Mouse (Mus musculus): ENCODE measurements around the gene Snrnp25. TPM values are rescaled to one million over a fixed set of nuclear protein-coding genes. Genes with fewer than 3 reads are reported as not detected.

The Snrnp25 gene
- polyA plus RNA-seq, 1 experiment from 2014 or later, result 49.5 TPM

DNA sequence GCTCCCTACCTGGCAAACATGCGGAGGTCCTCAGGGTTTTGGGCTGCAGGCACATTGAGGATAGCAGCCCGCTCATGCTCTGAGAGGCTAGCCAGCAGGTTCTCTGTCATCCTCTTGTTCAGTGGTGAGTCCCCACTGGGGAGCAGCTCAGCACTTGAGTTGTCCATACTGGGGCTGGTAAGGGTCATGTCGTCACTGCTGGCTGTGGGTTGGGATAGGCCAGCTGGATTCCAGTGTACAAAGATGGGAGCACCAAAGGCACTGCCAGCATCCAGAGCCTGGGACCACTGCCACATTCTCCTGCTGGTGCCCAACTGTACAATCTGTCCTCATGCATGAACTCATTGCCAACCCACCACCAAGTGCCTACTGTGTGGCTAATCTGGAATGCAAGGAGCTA is 28.7 kb downstream of the Snrnp25 start:
- H3K9ac ChIP-seq (ENCODE audit: low read length), result no peak overlapping the region
- ATAC-seq (ENCODE audit: insufficient number of reproducible peaks, insufficient read depth, low FRiP score, low read depth), result no peak
- H3K9me3 ChIP-seq (ENCODE audit: control insufficient read depth, low read length), result no peaks in the 10 kb centered on the region
- H3K4me3 ChIP-seq (ENCODE audit: control insufficient read depth in 1 of 2, insufficient read depth in 1 of 2, low read depth in 1 of 2, low read length in 2 of 2), result no peak overlapping the region
- 85% methylated on average over 3 of the region's 3 CpGs for WGBS
- peaks cover 5 to 17% of the 10 kb centered on the region in 2 experiments; a peak in 3 of 4 replicates for H3K4me1 ChIP-seq (ENCODE audit: control insufficient read depth in 2 of 2, insufficient read depth in 2 of 2, low read length in 2 of 2)
- peaks cover 76% of the 10 kb centered on the region for H3K36me3 ChIP-seq (ENCODE audit: control insufficient read depth, insufficient read depth, low read length)
- H3K27ac ChIP-seq (replicated peaks in 1 of 2; ENCODE audit: control insufficient read depth in 1 of 2, insufficient read depth in 1 of 2, low read depth in 2 of 2, low read length in 2 of 2), result no peak overlapping the region
- no peak overlapping the region for H3K4me2 ChIP-seq (ENCODE audit: low read length)
- no peaks in the 10 kb centered on the region for H3K27me3 ChIP-seq (ENCODE audit: control insufficient read depth, insufficient read depth, low read length)

DNA sequence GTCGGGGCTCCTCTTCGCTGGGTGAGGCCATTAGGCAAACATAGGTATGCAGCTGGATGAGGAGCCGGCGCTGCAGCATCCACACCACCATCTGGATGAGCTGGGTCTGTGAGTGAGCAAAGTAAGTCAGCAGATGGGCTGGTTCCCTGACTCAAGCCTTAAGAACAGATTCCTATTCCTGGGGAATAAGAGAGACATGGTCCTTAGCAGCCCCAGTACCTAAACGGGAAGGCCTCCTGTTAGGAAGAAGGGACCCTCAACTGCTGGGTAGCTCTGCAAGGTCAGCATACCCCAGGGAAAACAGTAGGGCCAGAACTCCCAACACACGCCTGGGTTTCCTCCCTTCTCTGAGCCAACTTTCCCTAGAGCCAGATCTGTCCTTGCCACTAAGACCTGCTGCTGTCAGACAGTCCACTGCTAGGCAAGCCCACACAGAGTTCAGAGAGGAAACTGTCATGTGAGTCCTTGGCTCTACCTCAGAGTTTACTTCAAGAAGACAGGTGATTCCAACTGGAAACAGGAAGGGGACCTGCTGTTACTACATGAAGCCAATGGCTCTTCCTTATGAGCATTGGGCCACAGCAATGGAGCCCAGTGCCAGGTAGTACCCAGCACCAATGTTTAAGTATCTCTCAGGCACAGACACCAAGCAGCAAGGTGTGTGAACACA is 29.7 kb downstream of the Snrnp25 start:
- no peaks in the 10 kb centered on the region for H3K9me3 ChIP-seq (ENCODE audit: control insufficient read depth, low read length)
- H3K4me3 ChIP-seq (ENCODE audit: control insufficient read depth in 1 of 2, insufficient read depth in 1 of 2, low read depth in 1 of 2, low read length in 2 of 2), result no peak overlapping the region
- no peak overlapping the region for H3K9ac ChIP-seq (ENCODE audit: low read length)
- H3K27ac ChIP-seq (replicated peaks in 1 of 2; ENCODE audit: control insufficient read depth in 1 of 2, insufficient read depth in 1 of 2, low read depth in 2 of 2, low read length in 2 of 2), result no peak overlapping the region
- no peaks in the 10 kb centered on the region for H3K27me3 ChIP-seq (ENCODE audit: control insufficient read depth, insufficient read depth, low read length)
- no peak overlapping the region for H3K4me2 ChIP-seq (ENCODE audit: low read length)
- no peak for ATAC-seq (ENCODE audit: insufficient number of reproducible peaks, insufficient read depth, low FRiP score, low read depth)
- H3K4me1 ChIP-seq (ENCODE audit: control insufficient read depth in 2 of 2, insufficient read depth in 2 of 2, low read length in 2 of 2), result peaks cover 5 to 17% of the 10 kb centered on the region in 2 experiments; a peak in 3 of 4 replicates
- H3K36me3 ChIP-seq (ENCODE audit: control insufficient read depth, insufficient read depth, low read length), result peaks cover 76% of the 10 kb centered on the region
- WGBS, result 89% methylated on average over 6 of the region's 6 CpGs

DNA sequence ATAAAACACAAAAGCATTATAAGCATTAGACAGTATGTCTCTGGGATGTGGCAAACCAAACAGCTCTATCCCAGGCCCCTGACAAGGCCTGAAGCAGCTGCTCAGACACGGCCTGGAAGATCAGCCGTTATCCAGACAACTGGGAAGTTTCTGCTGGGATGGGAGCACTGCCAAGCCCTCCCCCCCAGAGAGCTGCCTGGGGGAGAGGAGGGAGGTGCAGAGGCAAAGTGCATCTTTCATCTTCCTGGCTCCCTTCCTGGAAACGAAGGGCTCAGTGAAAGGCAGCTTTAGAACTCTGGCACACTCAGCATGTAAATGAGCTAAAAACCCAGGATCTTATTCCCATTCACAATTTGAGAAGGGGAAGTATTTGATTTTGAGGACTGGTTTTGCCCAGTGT is 30.4 kb downstream of the Snrnp25 start:
- Histone ChIP-seq H3K4me1 (ENCODE audit: control insufficient read depth in 2 of 2, insufficient read depth in 2 of 2, low read length in 2 of 2) (peaks cover 5 to 17% of the 10 kb centered on the region in 2 experiments; a peak in 3 of 4 replicates), H3K9me3 (ENCODE audit: control insufficient read depth, low read length) (no peaks in the 10 kb centered on the region), H3K36me3 (ENCODE audit: control insufficient read depth, insufficient read depth, low read length) (peaks cover 75% of the 10 kb centered on the region), H3K27ac (replicated peaks in 1 of 2; ENCODE audit: control insufficient read depth in 1 of 2, insufficient read depth in 1 of 2, low read depth in 2 of 2, low read length in 2 of 2) (no peak overlapping the region), H3K4me3 (ENCODE audit: control insufficient read depth in 1 of 2, insufficient read depth in 1 of 2, low read depth in 1 of 2, low read length in 2 of 2) (no peak overlapping the region), H3K4me2 (ENCODE audit: low read length) (no peak overlapping the region), H3K9ac (ENCODE audit: low read length) (peak overlapping the region; percentile 10; the same call in 1 of the 2 replicates), H3K27me3 (ENCODE audit: control insufficient read depth, insufficient read depth, low read length) (no peaks in the 10 kb centered on the region)
- WGBS, result 18% methylated on average over 3 of the region's 3 CpGs
- peak; percentile 45; the same call in 1 of the 2 replicates for ATAC-seq (ENCODE audit: insufficient number of reproducible peaks, insufficient read depth, low FRiP score, low read depth)

DNA sequence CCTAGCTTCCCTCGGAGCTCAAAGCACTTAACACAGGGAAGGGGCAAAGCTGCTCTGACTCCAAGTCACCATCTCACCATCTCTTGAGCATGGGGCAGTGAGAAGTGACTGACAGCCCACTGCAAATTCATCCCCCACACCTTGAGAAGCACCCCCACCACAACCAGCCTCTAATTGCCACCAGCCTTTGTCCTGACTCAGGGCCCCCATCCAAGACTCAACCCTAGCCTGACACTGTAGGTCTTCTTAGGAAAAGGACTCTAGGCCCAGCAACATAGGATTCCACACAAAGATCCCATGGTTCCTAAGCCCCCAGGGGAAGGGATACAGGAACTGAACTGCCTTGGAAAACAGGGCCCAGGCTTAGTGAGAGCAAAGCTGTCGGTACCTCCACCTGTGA is 30.9 kb downstream of the Snrnp25 start:
- Histone ChIP-seq H3K4me3 (ENCODE audit: control insufficient read depth in 1 of 2, insufficient read depth in 1 of 2, low read depth in 1 of 2, low read length in 2 of 2) (no peak overlapping the region), H3K27me3 (ENCODE audit: control insufficient read depth, insufficient read depth, low read length) (no peaks in the 10 kb centered on the region), H3K9ac (ENCODE audit: low read length) (0 out of 2 replicates have a peak overlapping the region, but pooled peaks have one; percentile 10), H3K4me1 (ENCODE audit: control insufficient read depth in 2 of 2, insufficient read depth in 2 of 2, low read length in 2 of 2) (peaks cover 5 to 17% of the 10 kb centered on the region in 2 experiments; a peak in 3 of 4 replicates), H3K4me2 (ENCODE audit: low read length) (no peak overlapping the region), H3K36me3 (ENCODE audit: control insufficient read depth, insufficient read depth, low read length) (peaks cover 75% of the 10 kb centered on the region), H3K27ac (replicated peaks in 1 of 2; ENCODE audit: control insufficient read depth in 1 of 2, insufficient read depth in 1 of 2, low read depth in 2 of 2, low read length in 2 of 2) (no peak overlapping the region), H3K9me3 (ENCODE audit: control insufficient read depth, low read length) (no peaks in the 10 kb centered on the region)
- no peak for ATAC-seq (ENCODE audit: insufficient number of reproducible peaks, insufficient read depth, low FRiP score, low read depth)
- WGBS, result 48% methylated on average over 2 of the region's 2 CpGs

DNA sequence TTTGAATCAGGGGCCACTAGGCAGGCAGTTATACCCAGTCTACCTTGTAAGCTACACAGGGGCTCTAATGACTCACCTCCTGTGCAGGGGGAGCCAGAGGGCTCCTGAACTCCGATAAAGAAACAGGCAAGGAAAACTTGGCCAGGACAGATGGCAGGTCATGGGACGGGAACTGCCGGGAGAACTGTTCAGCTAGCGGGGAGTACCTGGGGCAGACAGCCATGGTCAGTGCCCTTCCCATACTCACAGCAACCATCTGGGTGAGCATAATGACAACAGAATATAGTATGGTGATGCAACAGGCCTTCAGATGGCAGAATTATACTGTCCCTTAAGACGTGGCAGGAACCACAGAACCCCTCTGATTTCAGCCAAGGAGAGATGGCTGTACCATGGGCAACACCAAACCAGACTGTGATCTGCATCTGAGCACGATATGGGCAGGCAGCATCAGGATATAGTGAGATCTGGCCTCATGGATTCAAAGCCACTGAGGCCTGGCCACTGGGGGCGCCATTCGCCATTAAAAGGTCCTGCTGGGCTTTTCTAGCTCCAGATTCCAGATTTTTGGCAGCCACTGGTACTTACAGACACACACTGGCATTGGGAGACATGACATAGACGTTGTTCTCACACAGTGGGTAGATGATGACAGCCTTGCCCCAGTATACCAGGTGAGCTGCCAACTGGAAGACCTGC is 31.6 kb downstream of the Snrnp25 start:
- no peak overlapping the region for H3K4me2 ChIP-seq (ENCODE audit: low read length)
- H3K36me3 ChIP-seq (ENCODE audit: control insufficient read depth, insufficient read depth, low read length), result peaks cover 75% of the 10 kb centered on the region
- peaks cover 5 to 17% of the 10 kb centered on the region in 2 experiments; a peak in 3 of 4 replicates for H3K4me1 ChIP-seq (ENCODE audit: control insufficient read depth in 2 of 2, insufficient read depth in 2 of 2, low read length in 2 of 2)
- H3K9me3 ChIP-seq (ENCODE audit: control insufficient read depth, low read length), result no peaks in the 10 kb centered on the region
- H3K27ac ChIP-seq (replicated peaks in 1 of 2; ENCODE audit: control insufficient read depth in 1 of 2, insufficient read depth in 1 of 2, low read depth in 2 of 2, low read length in 2 of 2), result no peak overlapping the region
- no peak overlapping the region for H3K9ac ChIP-seq (ENCODE audit: low read length)
- no peak overlapping the region for H3K4me3 ChIP-seq (ENCODE audit: control insufficient read depth in 1 of 2, insufficient read depth in 1 of 2, low read depth in 1 of 2, low read length in 2 of 2)
- H3K27me3 ChIP-seq (ENCODE audit: control insufficient read depth, insufficient read depth, low read length), result no peaks in the 10 kb centered on the region
- WGBS, result 62% methylated on average over 9 of the region's 9 CpGs
- no peak for ATAC-seq (ENCODE audit: insufficient number of reproducible peaks, insufficient read depth, low FRiP score, low read depth)

DNA sequence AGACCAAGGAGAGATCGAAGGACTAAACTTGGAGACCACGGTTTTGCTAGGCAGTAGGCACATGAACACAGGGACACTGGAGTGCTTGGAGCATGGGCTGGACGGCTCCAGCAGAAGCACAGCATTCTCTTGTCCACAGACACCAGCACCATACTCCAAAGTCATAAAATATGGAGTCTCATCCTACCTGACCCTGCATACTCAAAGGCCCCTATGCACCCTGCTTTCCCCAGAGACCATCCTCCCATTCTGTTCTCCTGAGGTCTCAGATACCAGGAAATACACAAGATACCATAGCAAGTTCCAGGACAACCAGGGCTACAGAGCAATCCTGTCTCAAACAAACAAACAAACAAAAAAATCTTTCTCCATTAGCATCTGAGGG is 32.2 kb downstream of the Snrnp25 start:
- WGBS, result 76% methylated on average over 3 of the region's 3 CpGs
- no peak overlapping the region for H3K9ac ChIP-seq (ENCODE audit: low read length)
- no peak overlapping the region for H3K4me3 ChIP-seq (ENCODE audit: control insufficient read depth in 1 of 2, insufficient read depth in 1 of 2, low read depth in 1 of 2, low read length in 2 of 2)
- ATAC-seq (ENCODE audit: insufficient number of reproducible peaks, insufficient read depth, low FRiP score, low read depth), result no peak
- peaks cover 73% of the 10 kb centered on the region for H3K36me3 ChIP-seq (ENCODE audit: control insufficient read depth, insufficient read depth, low read length)
- no peak overlapping the region for H3K4me2 ChIP-seq (ENCODE audit: low read length)
- no peaks in the 10 kb centered on the region for H3K27me3 ChIP-seq (ENCODE audit: control insufficient read depth, insufficient read depth, low read length)
- H3K27ac ChIP-seq (replicated peaks in 1 of 2; ENCODE audit: control insufficient read depth in 1 of 2, insufficient read depth in 1 of 2, low read depth in 2 of 2, low read length in 2 of 2), result no peak overlapping the region
- H3K9me3 ChIP-seq (ENCODE audit: control insufficient read depth, low read length), result no peaks in the 10 kb centered on the region
- H3K4me1 ChIP-seq (ENCODE audit: control insufficient read depth in 2 of 2, insufficient read depth in 2 of 2, low read length in 2 of 2), result peaks cover 5 to 17% of the 10 kb centered on the region in 2 experiments; a peak in 3 of 4 replicates

DNA sequence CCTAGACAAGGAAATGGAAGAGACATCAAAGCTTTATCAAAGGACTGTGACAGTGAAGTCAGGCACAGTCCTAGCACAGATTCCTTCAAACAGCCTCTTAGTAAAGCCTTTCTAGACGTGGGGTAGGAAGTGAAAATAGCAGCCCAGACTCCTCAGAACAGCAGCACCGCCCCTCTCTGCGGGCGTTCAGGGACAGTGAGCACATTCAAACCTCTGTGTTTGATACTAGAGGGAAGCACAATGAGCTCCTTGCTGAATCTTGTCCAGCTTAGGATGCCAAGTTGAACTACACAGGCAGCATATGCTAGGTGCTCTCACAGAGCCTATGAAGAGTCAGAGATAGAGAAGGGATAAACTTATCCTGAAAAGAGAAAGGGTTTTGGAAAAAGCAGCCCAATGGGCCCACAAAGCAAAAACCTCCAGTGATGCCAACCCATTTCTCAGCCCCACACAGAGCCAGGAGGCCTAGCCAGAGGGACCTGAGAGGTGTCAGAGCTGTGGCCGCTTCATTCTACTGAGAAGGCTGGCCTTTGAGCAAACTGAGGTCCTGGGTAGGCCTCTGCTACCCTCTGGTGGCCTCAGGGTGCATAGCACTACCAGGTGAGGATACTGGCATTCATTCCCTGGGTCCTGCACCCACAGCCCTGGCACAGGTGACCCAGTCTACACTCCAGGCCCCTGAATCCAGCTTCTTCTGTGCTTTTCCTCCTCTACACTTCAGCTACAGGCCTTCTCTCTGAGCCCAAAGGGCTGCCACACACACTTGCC is 33.1 kb downstream of the Snrnp25 start:
- H3K4me3 ChIP-seq (ENCODE audit: control insufficient read depth in 1 of 2, insufficient read depth in 1 of 2, low read depth in 1 of 2, low read length in 2 of 2), result no peak overlapping the region
- no peak overlapping the region for H3K27ac ChIP-seq (replicated peaks in 1 of 2; ENCODE audit: control insufficient read depth in 1 of 2, insufficient read depth in 1 of 2, low read depth in 2 of 2, low read length in 2 of 2)
- no peaks in the 10 kb centered on the region for H3K9me3 ChIP-seq (ENCODE audit: control insufficient read depth, low read length)
- H3K4me2 ChIP-seq (ENCODE audit: low read length), result no peak overlapping the region
- ATAC-seq (ENCODE audit: insufficient number of reproducible peaks, insufficient read depth, low FRiP score, low read depth), result peak; percentile 51
- WGBS, result 71% methylated on average over 5 of the region's 5 CpGs
- H3K4me1 ChIP-seq (ENCODE audit: control insufficient read depth in 2 of 2, insufficient read depth in 2 of 2, low read length in 2 of 2), result peaks cover 5 to 18% of the 10 kb centered on the region in 2 experiments; a peak in 3 of 4 replicates
- H3K27me3 ChIP-seq (ENCODE audit: control insufficient read depth, insufficient read depth, low read length), result no peaks in the 10 kb centered on the region
- peaks cover 66% of the 10 kb centered on the region for H3K36me3 ChIP-seq (ENCODE audit: control insufficient read depth, insufficient read depth, low read length)
- no peak overlapping the region for H3K9ac ChIP-seq (ENCODE audit: low read length)

All from heart, embryonic 14.5 days (tissue).